Mouse (Mus musculus) liver, postnatal 0 days (tissue): ENCODE results near the gene Csnk1d.

ENCODE experiments used
- CTCF ChIP-seq: sonication (generic); IDR thresholded peaks from 2 replicates; pipeline ENCODE4 v1.5.1; 2016; ENCODE audit warnings: antibody characterized with exemption, low read depth
- EP300 ChIP-seq: IDR thresholded peaks from 2 replicates; pipeline ENCODE4 v1.6.1; 2016; ENCODE audit warnings: antibody characterized with exemption, low read depth, mild to moderate bottlenecking

DNA sequence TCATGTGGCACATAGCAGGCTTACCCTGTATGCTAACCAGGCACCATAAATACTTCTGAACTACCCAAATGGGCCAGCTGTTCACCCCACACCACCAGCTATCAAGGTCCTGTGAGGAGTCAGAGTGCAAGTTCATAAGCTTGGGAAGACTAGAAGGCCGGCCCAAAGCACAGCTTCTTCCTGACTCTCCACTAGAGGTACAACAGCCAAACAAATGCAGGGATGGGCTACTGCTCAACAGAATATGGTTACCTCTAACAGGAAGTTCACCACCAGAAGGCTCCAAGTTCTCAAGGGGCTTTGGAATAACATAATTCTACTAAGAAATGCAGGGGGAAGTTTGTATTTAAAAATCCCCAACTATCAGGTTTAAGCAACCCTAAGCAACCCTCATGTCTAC, 1.6 kb downstream of the Csnk1d start:
- TF ChIP-seq CTCF (no peak), EP300 (no peak)
